Mouse (Mus musculus) brain, embryonic 14.5 days (tissue): Measurements from ENCODE around the gene Atp6v1b1.

Experiments
- CTCF ChIP-seq: fragments of 200-500 bp; IDR thresholded peaks from 2 replicates; pipeline ENCODE4 v1.5.1; 2012; ENCODE audit warnings: inconsistent platforms, mild to moderate bottlenecking, moderate library complexity, borderline replicate concordance; ENCODE audit not compliant: insufficient read depth, insufficient read length; ENCODE audit errors: extremely low read depth
- POLR2A ChIP-seq: fragments of 200-500 bp; IDR thresholded peaks from 2 replicates; pipeline ENCODE4 v1.6.1; 2012; ENCODE audit warnings: mild to moderate bottlenecking, inconsistent platforms, borderline replicate concordance; ENCODE audit not compliant: poor library complexity, insufficient read depth, insufficient read length, severe bottlenecking; ENCODE audit errors: extremely low read depth

- TF ChIP-seq POLR2A: no peak
- no peak for TF ChIP-seq CTCF
These were observed 20.2 kb downstream of the Atp6v1b1 start for GRCm38 (mm10) chr6:83762880-83763431.
